In the genomic region with DNA sequence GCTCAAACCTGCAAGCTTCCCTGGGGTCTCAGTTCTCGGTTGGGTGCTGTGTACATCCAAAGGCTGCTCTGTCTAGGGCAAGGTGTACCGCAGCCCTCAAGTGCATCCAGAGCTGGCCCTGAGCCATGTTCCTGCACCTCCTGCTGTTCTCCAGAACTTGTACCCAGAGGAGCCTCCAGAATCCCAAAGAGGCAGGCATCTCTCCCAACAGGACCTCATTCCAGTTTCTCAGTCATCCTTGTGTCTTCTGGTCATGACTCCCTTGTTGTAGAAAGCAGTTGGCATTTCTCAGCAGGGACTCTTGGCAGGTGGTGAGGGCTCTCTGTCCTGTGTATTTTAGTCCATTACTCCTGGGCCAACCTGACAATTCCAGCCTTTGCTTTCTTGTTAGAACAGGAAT, we compare ENCODE assay signal across 19 mouse cellular contexts.
DNase-seq lines count a peak whose midpoint lies in the region; ATAC-seq lines count a peak whose summit lies in the region.
"Had no signal": no experiment of that assay in that cellular context is flagged by ENCODE, and none has a peak within 500 bp of the region (broad histone marks: within the 10 kb centered on the region; RNA-seq: fewer than 3 reads in every experiment).

No protein-coding gene starts in this region.

- ATAC-seq in embryonic facial prominence, embryonic 12.5 days (ENCODE audit: insufficient number of reproducible peaks, insufficient read depth, low FRiP score, low TSS enrichment), result no peak
- ATAC-seq in limb, embryonic 13.5 days (ENCODE audit: low FRiP score, low read depth), result no peak
- ATAC-seq: forebrain, embryonic 16.5 days; hindbrain, postnatal 0 days had no signal

- WGBS in embryonic facial prominence, embryonic 12.5 days, result 91% methylated on average over 2 of the region's 2 CpGs
- WGBS in embryonic facial prominence, embryonic 10.5 days, result 96% methylated on average over 2 of the region's 2 CpGs
- 89% methylated on average over 2 of the region's 2 CpGs for whole genome bisulfite sequencing in limb, embryonic 13.5 days

- DNase-seq in embryonic facial prominence, embryonic 10.5 days (ENCODE audit: low spot score), result no peak
- peak; percentile 78 for DNase-seq in brain, adult 2 months (ENCODE audit: low read depth, low spot score)
- peak; percentile 67 for DNase-seq in cerebellum, adult 8-10 months
- DNase-seq in kidney, adult 9 months, result no peak
- DNase-seq in urinary bladder, postnatal 4 days (ENCODE audit: low spot score in 2 of 2), result no peak
- DNase-seq in urinary bladder, adult 18-20 months (ENCODE audit: low spot score in 2 of 2), result no peak
- DNase-seq: gastrocnemius, postnatal 14 days; layer of hippocampus, adult 9-11 months; left cerebral cortex, postnatal 4 days; right cerebral cortex, postnatal 25 days; thymus, adult 18-20 months had no signal

- no peaks in the 10 kb centered on the region; the same call in 1 of the 2 replicates for H3K36me3 ChIP-seq in embryonic facial prominence, embryonic 12.5 days
- peaks cover 4% of the 10 kb centered on the region; the same call in 1 of the 2 replicates for H3K36me3 ChIP-seq in embryonic facial prominence, embryonic 10.5 days (replicated peaks)
- 0 out of 2 replicates have a peak, but pooled peaks cover 9% of the 10 kb centered on the region for H3K36me3 ChIP-seq in limb, embryonic 13.5 days
- H3K36me3 ChIP-seq: liver, embryonic 13.5 days; stomach, embryonic 15.5 days had no signal

- no peaks in the 10 kb centered on the region for H3K9me3 ChIP-seq in embryonic facial prominence, embryonic 12.5 days
- no peaks in the 10 kb centered on the region for H3K9me3 ChIP-seq in embryonic facial prominence, embryonic 10.5 days
- H3K9me3 ChIP-seq in limb, embryonic 13.5 days, result peaks cover 7% of the 10 kb centered on the region; the same call in 1 of the 2 replicates
- H3K9me3 ChIP-seq: liver, embryonic 13.5 days; midbrain, embryonic 12.5 days; stomach, embryonic 15.5 days had no signal

- H3K27me3 ChIP-seq in embryonic facial prominence, embryonic 12.5 days, result no peaks in the 10 kb centered on the region
- no peaks in the 10 kb centered on the region for H3K27me3 ChIP-seq in embryonic facial prominence, embryonic 10.5 days (replicated peaks; ENCODE audit: low read depth, poor library complexity, severe bottlenecking)
- H3K27me3 ChIP-seq in limb, embryonic 13.5 days, result no peaks in the 10 kb centered on the region
- H3K27me3 ChIP-seq: midbrain, embryonic 12.5 days; stomach, embryonic 15.5 days had no signal

- no peak overlapping the region for H3K4me2 ChIP-seq in embryonic facial prominence, embryonic 12.5 days (replicated peaks)
- no peak overlapping the region for H3K4me2 ChIP-seq in limb, embryonic 13.5 days (replicated peaks)
- H3K4me2 ChIP-seq: heart, embryonic 11.5 days; liver, embryonic 13.5 days; midbrain, embryonic 12.5 days; stomach, embryonic 15.5 days had no signal

- no peak overlapping the region for H3K9ac ChIP-seq in embryonic facial prominence, embryonic 12.5 days
- H3K9ac ChIP-seq in limb, embryonic 13.5 days, result no peak overlapping the region
- H3K9ac ChIP-seq: liver, embryonic 13.5 days; midbrain, embryonic 12.5 days; stomach, embryonic 15.5 days had no signal

- H3K27ac ChIP-seq in embryonic facial prominence, embryonic 12.5 days, result peak overlapping the region; percentile 30; the same call in 1 of the 2 replicates
- H3K27ac ChIP-seq in embryonic facial prominence, embryonic 10.5 days (replicated peaks), result no peak overlapping the region; the same call in 1 of the 2 replicates
- peak overlapping the region; percentile 73 for H3K27ac ChIP-seq in limb, embryonic 13.5 days
- H3K27ac ChIP-seq: hindbrain, postnatal 0 days; liver, embryonic 13.5 days; midbrain, embryonic 12.5 days; stomach, embryonic 15.5 days had no signal

- peaks cover 23% of the 10 kb centered on the region for H3K4me1 ChIP-seq in embryonic facial prominence, embryonic 12.5 days
- peaks cover 39% of the 10 kb centered on the region for H3K4me1 ChIP-seq in embryonic facial prominence, embryonic 10.5 days
- H3K4me1 ChIP-seq in limb, embryonic 13.5 days, result peaks cover 51% of the 10 kb centered on the region

- no peak overlapping the region for H3K4me3 ChIP-seq in embryonic facial prominence, embryonic 12.5 days
- H3K4me3 ChIP-seq in embryonic facial prominence, embryonic 10.5 days, result no peak overlapping the region
- H3K4me3 ChIP-seq in limb, embryonic 13.5 days, result no peak overlapping the region
- H3K4me3 ChIP-seq: liver, embryonic 13.5 days; midbrain, embryonic 12.5 days; stomach, embryonic 15.5 days had no signal

Comparison
In these comparisons a context has a peak if more than half of its experiments do, and no peak if none do; other contexts are left out.
1. DNase-seq: peak in brain, adult 2 months (single experiment) and cerebellum, adult 8-10 months (single experiment); none in embryonic facial prominence, embryonic 10.5 days (single experiment), kidney, adult 9 months (single experiment), urinary bladder, postnatal 4 days (0 of 2) and urinary bladder, adult 18-20 months (0 of 2).